Mouse (Mus musculus) hindbrain, embryonic 14.5 days (tissue): ENCODE results near the gene Etv6. TPM values are rescaled to one million over a fixed set of nuclear protein-coding genes. Genes with fewer than 3 reads are reported as not detected.

Experiments
- ATAC-seq: fragments of 200-750 bp; cut with Nextera tagmentation; 2 replicates; pipeline ENCODE4 v1.8.0; 2017; ENCODE audit warnings: moderate number of reproducible peaks, mild to moderate bottlenecking, moderate TSS enrichment, moderate library complexity; ENCODE audit not compliant: low FRiP score
- DNase-seq: peaks from one replicate; pipeline ENCODE4 v3.0.0-alpha.2; 2015; ENCODE audit warnings: low spot score
- H3K27ac ChIP-seq: fragments of 300-500 bp; sonication (generic); 2 replicates; pipeline ENCODE4 v1.5.1; 2014; ENCODE audit warnings: mild to moderate bottlenecking, moderate library complexity
- H3K27me3 ChIP-seq: fragments of 300-500 bp; sonication (generic); 2 replicates; pipeline ENCODE4 v1.6.1; 2014; ENCODE audit warnings: mild to moderate bottlenecking, low read length, mixed read lengths; ENCODE audit not compliant: control insufficient read depth, insufficient read depth
- H3K36me3 ChIP-seq: fragments of 300-500 bp; sonication (generic); replicated peaks from 2 replicates; pipeline ENCODE4 v1.6.1; 2014; ENCODE audit not compliant: control insufficient read depth, insufficient read depth
- H3K4me1 ChIP-seq: fragments of 300-500 bp; sonication (generic); replicated peaks from 2 replicates; pipeline ENCODE4 v1.6.1; 2014; ENCODE audit warnings: antibody characterized with exemption, low read length, mixed read lengths; ENCODE audit not compliant: control insufficient read depth, insufficient read depth
- H3K4me2 ChIP-seq: fragments of 300-500 bp; sonication (generic); replicated peaks from 2 replicates; pipeline ENCODE4 v1.6.1; 2014; ENCODE audit warnings: mild to moderate bottlenecking, moderate library complexity
- H3K4me3 ChIP-seq: fragments of 300-500 bp; sonication (generic); replicated peaks from 2 replicates; pipeline ENCODE4 v1.5.1; 2014; ENCODE audit warnings: mild to moderate bottlenecking, low read length
- H3K9ac ChIP-seq: fragments of 300-500 bp; sonication (generic); 2 replicates; pipeline ENCODE4 v1.6.1; 2014
- H3K9me3 ChIP-seq: fragments of 300-500 bp; sonication (generic); 2 replicates; pipeline ENCODE4 v1.6.1; 2016; ENCODE audit warnings: low read length; ENCODE audit not compliant: control insufficient read depth
- WGBS: fragments of 180-500 bp; shearing (Covaris S2); extraction: QIAGEN DNeasy Blood & Tissue Kit; methylation state at CpG from one replicate; pipeline ENCODE4 v1.1.7; 2014; 5-methylcytosine and 5-hydroxymethylcytosine counted together
- polyA plus RNA-seq: library from polyadenylated mRNA; unstranded; fragments of >200 nt; fragmentation: Nextera tagmentation; extraction: Ambion mirVana; gene quantifications from 2 replicates; pipeline ENCODE4 v1.2.1, GENCODE M21; 2014

Etv6 gene
- polyA plus RNA-seq, 1 experiment from 2014 or later: 6.8 TPM

GRCm38 (mm10) chr6:134256369-134256768 is 220.9 kb downstream of the Etv6 start:
- H3K27ac ChIP-seq: no peak overlapping the region
- WGBS: 86% methylated on average over 3 of the region's 3 CpGs
- no peaks in the 10 kb centered on the region for H3K9me3 ChIP-seq
- no peak overlapping the region for H3K4me3 ChIP-seq
- no peak for DNase-seq
- H3K36me3 ChIP-seq: no peaks in the 10 kb centered on the region
- no peak overlapping the region for H3K4me2 ChIP-seq
- no peaks in the 10 kb centered on the region for H3K4me1 ChIP-seq
- no peak overlapping the region for H3K9ac ChIP-seq
- no peaks in the 10 kb centered on the region for H3K27me3 ChIP-seq
- no peak for ATAC-seq

- Histone ChIP-seq H3K36me3 (peaks cover 21% of the 10 kb centered on the region), H3K27me3 (no peaks in the 10 kb centered on the region), H3K9ac (no peak overlapping the region), H3K9me3 (no peaks in the 10 kb centered on the region), H3K27ac (no peak overlapping the region), H3K4me3 (no peak overlapping the region), H3K4me2 (no peak overlapping the region), H3K4me1 (no peaks in the 10 kb centered on the region)
- DNase-seq (no peak), ATAC-seq (no peak)
- WGBS: 95% methylated on average over 8 of the region's 8 CpGs
Measured at GRCm38 (mm10) chr6:134259913-134260312, 224.4 kb downstream of the Etv6 start.

GRCm38 (mm10) chr6:134261904-134262303 is 226.4 kb downstream of the Etv6 start:
- H3K4me1 ChIP-seq: no peaks in the 10 kb centered on the region
- ATAC-seq (no peak), DNase-seq (no peak)
- H3K4me2 ChIP-seq: no peak overlapping the region
- no peaks in the 10 kb centered on the region for H3K9me3 ChIP-seq
- no peak overlapping the region for H3K9ac ChIP-seq
- H3K4me3 ChIP-seq: no peak overlapping the region
- no peak overlapping the region for H3K27ac ChIP-seq
- H3K27me3 ChIP-seq: no peaks in the 10 kb centered on the region
- H3K36me3 ChIP-seq: peaks cover 28% of the 10 kb centered on the region
- WGBS: 89% methylated on average over 3 of the region's 3 CpGs

- H3K27ac ChIP-seq: no peak overlapping the region
- no peak overlapping the region for H3K4me3 ChIP-seq
- ATAC-seq (no peak), DNase-seq (no peak)
- no peaks in the 10 kb centered on the region for H3K27me3 ChIP-seq
- no peak overlapping the region for H3K4me2 ChIP-seq
- H3K36me3 ChIP-seq: peaks cover 28% of the 10 kb centered on the region
- WGBS: 94% methylated on average over 4 of the region's 4 CpGs
- no peaks in the 10 kb centered on the region for H3K4me1 ChIP-seq
- no peak overlapping the region for H3K9ac ChIP-seq
- no peaks in the 10 kb centered on the region for H3K9me3 ChIP-seq
Measured at GRCm38 (mm10) chr6:134262383-134262782, 226.9 kb downstream of the Etv6 start.

GRCm38 (mm10) chr6:134262911-134263607 is 227.6 kb downstream of the Etv6 start:
- Histone ChIP-seq H3K9ac (no peak overlapping the region), H3K36me3 (peaks cover 28% of the 10 kb centered on the region), H3K9me3 (no peaks in the 10 kb centered on the region), H3K27ac (no peak overlapping the region), H3K27me3 (no peaks in the 10 kb centered on the region), H3K4me1 (no peaks in the 10 kb centered on the region), H3K4me2 (no peak overlapping the region), H3K4me3 (no peak overlapping the region)
- DNase-seq (no peak), ATAC-seq (no peak)
- WGBS: 55% methylated on average over 6 of the region's 6 CpGs

- DNase-seq: no peak
Measured at GRCm38 (mm10) chr6:134273884-134274283, 238.4 kb downstream of the Etv6 start.

GRCm38 (mm10) chr6:134276954-134277353 is 241.5 kb downstream of the Etv6 start:
- 88% methylated on average over 2 of the region's 2 CpGs for WGBS
- no peaks in the 10 kb centered on the region for H3K27me3 ChIP-seq
- no peak for ATAC-seq

More at GRCm38 (mm10) chr6:134273884-134274283, 238.4 kb downstream of the Etv6 start:
- Histone ChIP-seq H3K4me3 (no peak overlapping the region), H3K36me3 (no peaks in the 10 kb centered on the region), H3K27me3 (no peaks in the 10 kb centered on the region), H3K9ac (no peak overlapping the region), H3K4me2 (no peak overlapping the region), H3K9me3 (no peaks in the 10 kb centered on the region), H3K27ac (no peak overlapping the region), H3K4me1 (no peaks in the 10 kb centered on the region)
- no peak for ATAC-seq
- 88% methylated on average over 2 of the region's 2 CpGs for WGBS

GRCm38 (mm10) chr6:134282095-134282494 is 246.6 kb downstream of the Etv6 start:
- no peak overlapping the region for H3K4me3 ChIP-seq
- no peaks in the 10 kb centered on the region for H3K36me3 ChIP-seq
- DNase-seq (no peak), ATAC-seq (no peak)
- H3K27me3 ChIP-seq: no peaks in the 10 kb centered on the region
- no peak overlapping the region for H3K27ac ChIP-seq
- WGBS: 78% methylated on average over 3 of the region's 3 CpGs
- H3K4me1 ChIP-seq: no peaks in the 10 kb centered on the region
- no peak overlapping the region for H3K4me2 ChIP-seq
- no peaks in the 10 kb centered on the region for H3K9me3 ChIP-seq
- H3K9ac ChIP-seq: no peak overlapping the region

More at GRCm38 (mm10) chr6:134276954-134277353, 241.5 kb downstream of the Etv6 start:
- no peak overlapping the region for H3K27ac ChIP-seq
- no peak overlapping the region for H3K9ac ChIP-seq
- no peak overlapping the region for H3K4me2 ChIP-seq
- no peak for DNase-seq
- no peaks in the 10 kb centered on the region for H3K9me3 ChIP-seq
- no peaks in the 10 kb centered on the region for H3K36me3 ChIP-seq
- no peak overlapping the region for H3K4me3 ChIP-seq
- no peaks in the 10 kb centered on the region for H3K4me1 ChIP-seq

GRCm38 (mm10) chr6:134291823-134292222 is 256.3 kb downstream of the Etv6 start:
- ATAC-seq: no peak
- H3K9me3 ChIP-seq: no peaks in the 10 kb centered on the region
- no peak for DNase-seq
- no peak overlapping the region for H3K4me3 ChIP-seq
- H3K4me2 ChIP-seq: no peak overlapping the region
- WGBS: 81% methylated on average over 3 of the region's 3 CpGs
- no peaks in the 10 kb centered on the region for H3K27me3 ChIP-seq
- no peak overlapping the region for H3K9ac ChIP-seq
- no peaks in the 10 kb centered on the region for H3K4me1 ChIP-seq
- H3K27ac ChIP-seq: no peak overlapping the region
- H3K36me3 ChIP-seq: no peaks in the 10 kb centered on the region

GRCm38 (mm10) chr6:134292404-134292803 is 256.9 kb downstream of the Etv6 start:
- H3K9ac ChIP-seq: no peak overlapping the region
- H3K27me3 ChIP-seq: no peaks in the 10 kb centered on the region
- H3K4me2 ChIP-seq: no peak overlapping the region
- WGBS: 86% methylated on average over 5 of the region's 5 CpGs
- DNase-seq (no peak), ATAC-seq (no peak)
- H3K9me3 ChIP-seq: no peaks in the 10 kb centered on the region
- no peak overlapping the region for H3K4me3 ChIP-seq
- no peak overlapping the region for H3K27ac ChIP-seq
- no peaks in the 10 kb centered on the region for H3K4me1 ChIP-seq
- no peaks in the 10 kb centered on the region for H3K36me3 ChIP-seq
